Mouse (Mus musculus): ENCODE measurements at regions not wholly inside any gene's neighbourhood (a gene's known extent, or its start where the extent isn't known, plus 50 kb on each side); places are given as distances from the start of the nearest gene placed in this dataset.
A peak's percentile ranks its signal among the peaks of the same experiment; 100 is the strongest.

DNA sequence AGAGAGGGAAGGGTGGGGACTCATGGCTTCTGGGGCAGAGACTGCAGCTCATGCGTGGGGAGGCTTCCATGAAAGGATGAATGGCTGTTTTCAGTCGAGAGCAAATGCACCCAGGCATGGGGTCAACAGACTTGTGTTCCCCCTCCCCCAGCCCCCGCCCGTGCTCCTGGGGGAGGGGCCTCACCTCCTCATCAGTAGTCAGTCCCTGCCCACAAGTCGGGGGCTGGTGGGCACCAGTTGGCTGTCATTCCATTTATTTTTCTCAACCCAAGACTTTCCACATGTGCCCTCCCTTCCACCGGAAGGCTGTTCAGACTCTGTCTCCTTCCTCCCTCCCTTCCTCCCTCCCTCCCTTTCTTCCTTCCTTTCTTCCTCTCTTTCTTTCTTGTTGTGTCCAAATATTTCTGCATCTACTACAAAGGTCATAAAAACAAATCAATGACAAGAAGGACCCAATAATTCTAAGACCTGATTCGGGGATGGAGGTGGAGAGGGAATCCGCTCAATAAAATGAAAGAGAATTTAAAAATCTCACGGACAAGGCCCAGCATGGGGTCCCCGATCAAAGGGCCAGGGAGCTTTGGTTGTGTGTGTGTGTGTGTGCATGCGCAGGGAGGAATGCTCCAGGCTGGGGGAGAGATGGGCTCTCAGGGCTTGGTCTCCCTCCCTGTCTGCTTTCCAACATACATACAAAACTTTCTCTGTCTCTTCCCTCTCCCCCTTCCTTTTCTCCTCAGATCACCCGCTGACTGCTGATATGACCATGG lies 57.7 kb downstream of the Rpl14 start:
- DNase-seq: no peak

DNA sequence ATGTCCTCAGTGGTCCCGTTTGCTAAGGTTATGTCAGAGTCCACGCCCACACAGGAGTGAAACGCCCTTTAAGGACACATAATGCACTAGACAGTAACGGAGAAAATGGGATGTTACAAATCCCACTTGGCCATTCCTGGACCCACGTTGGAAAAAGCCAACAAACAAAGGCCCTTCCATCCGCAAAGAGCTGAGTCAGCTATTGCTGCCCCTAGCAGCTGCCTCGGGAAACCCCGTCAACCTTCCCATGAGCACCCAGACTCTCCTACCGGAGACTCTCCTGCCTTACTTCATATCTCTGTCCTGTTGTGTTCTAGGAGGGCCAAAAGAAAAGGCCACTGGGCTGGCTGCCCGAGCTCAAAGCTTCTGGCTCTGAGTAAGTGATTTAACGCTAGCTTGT lies 58.4 kb downstream of the Rpl14 start:
- DNase-seq: no peak

DNA sequence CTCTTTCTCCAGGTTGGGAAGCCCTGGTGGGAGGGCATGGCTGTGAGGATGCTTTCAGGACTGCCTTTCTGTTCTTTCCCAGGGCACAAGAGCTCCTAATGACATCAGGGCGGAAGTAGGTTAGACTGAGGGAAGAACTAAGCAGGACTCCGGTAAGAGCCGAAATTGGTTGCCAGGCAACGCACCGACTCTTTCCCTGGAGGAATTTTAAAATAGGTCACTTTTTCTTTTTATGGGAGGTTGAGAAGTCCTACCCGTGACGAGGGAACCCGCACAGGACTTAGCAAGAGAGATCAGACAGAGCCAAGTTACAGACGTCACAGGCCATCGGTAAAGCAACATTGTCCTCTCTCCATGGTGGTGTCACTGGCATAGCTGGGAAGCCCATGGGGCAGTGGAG lies 61.6 kb downstream of the Rpl14 start:
- DNase-seq: no peak

DNA sequence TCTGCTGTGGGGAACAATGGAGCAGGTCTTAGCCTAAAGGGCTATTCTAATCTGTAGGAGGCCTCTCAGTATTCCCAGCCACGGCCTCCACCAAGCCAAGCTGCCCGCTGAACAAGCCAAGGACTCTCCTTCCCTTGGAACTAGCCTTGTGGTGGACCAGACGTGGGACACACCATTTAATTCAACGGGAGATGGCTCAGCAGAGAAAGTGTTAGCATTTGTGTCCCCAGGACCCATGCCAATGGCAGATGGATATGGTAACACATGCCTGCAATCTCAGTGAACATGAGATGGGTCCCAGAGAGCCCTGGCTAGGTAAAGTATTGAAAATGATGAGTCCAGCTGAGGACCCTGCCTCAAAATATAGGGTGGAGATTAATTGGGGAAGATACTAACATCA lies 71.4 kb downstream of the Rpl14 start:
- DNase-seq: peak in 1 of 2 experiments; percentile 12

DNA sequence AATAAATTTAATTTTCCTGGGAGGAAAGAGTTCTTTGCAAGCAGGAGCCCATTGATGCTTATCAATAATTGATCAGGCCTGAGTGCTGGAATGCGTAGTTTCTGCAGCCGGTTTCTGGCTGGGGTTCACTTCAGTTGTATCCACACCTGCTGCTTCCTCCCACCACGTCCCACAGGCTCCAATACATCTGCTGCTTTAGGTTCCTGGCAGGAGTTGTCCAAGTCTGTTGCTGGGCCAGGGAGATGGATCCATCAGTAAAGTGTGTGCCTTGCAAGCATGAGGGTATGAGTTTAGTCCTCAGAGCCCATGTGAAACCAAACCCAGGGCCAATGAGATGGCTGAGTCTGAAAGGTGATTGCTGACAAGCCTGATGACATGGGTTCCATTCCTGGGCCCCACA lies 72.1 kb downstream of the Rpl14 start:
- DNase-seq: no peak

DNA sequence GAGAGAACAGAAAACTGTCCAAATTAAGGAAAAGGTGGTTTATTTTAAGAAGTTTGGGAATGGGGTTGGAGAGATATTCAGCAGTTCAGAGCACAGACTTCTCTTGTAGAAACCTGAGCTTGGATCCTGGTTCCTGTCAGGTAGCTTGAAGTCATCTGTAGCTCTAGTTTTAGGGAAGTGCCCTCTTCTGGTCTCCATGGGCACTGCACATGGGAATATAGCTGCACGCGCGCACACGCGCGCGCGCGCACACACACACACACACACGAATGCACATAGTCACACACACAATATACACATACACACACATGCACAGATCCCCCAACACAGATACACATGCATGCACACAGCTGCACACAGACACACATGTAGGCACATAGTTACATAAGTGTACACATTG lies 74.5 kb downstream of the Rpl14 start:
- no peak for DNase-seq

DNA sequence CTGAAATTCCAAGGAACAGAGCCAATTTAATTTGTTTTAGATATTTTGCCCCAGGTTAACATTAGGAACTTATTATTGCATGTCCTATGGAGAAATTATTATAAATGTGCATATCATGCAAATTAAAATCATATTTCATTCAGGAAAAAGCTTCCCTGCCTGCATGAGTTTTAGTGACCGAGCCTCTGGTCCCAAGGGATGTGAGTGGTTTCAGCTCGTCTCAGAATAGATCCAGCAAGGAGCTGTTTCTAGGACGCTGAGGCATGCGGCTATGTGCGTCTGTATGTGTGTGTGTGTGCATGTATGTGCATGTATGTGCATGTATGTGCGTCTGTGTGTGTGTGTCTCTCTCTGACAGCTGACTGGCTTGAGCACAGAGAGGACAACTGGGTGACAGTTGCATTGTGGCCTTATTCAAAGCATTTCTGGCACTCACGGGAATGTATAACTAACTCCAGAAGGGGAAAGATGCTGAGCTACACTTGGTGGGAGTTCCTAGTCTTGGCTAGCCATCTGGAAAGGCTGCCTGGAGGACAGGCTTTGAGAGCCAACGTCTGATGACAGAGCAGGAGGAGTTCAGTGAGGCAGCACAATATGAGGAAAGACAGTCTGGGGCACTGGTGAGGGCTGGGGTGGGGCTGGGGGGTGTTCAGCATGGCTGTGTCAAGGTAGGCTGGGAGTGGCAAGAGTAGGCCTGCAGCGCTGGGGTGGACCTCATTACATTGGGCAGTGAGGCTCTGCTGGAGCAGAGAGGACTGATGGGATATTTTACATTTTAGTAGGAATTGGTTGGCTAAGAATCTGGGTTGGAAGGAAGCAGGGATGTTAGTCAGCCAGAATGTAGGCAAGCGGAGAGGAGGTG lies 75.8 kb downstream of the Rpl14 start:
- DNase-seq: no peak

DNA sequence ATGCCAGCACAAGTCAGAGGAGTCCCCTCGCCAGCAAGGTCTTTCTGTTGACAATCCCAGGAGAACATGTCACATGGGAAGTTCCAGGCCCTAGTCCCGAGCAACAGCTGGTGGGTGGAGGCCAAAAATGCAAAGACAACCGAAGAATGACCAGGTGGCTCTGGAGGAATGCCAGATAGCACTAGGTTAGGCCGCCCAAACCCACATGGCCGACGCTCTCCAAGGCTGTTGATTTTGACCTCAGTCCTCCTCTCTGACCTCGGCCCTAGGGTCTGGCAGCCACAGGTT lies 76.4 kb downstream of the Rpl14 start:
- DNase-seq: no peak

DNA sequence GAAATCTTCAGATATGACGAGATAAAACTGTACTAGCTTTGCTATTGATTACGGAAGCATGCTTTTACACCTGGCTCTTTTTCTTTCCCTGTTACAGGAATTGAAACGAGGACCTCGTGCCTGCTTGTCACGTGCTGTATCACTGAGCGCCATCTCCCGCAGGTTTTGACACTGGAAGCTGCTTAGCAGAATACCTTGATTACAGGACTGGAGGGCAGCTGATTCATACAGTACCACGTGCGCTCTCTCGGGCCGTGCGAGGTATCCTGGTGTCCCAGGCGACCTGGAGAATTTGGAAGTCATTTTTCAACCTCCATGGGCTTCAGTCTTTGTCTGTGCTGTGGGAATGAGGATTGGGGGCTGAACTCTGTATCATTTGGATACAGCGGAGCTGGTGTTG lies 81.5 kb downstream of the Rpl14 start:
- no peak for DNase-seq

DNA sequence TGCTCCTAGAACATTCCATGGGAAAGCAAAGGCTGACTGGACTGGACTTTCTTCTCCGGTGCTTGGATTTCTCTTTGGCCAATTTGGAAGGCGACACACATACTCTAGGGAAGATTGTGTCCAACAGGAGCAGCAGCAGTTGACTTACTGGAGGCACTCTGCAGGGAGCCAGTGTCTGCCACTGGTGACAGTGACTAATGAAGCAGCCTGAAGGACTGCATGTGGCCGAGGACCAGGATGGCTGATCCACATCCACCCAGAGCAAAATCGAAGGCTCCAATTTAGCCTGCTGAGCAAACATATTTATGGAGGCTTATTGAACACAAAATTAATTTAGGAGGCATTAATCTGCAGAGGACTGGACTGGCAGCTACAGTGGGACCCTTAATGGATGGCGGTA lies 81.9 kb downstream of the Rpl14 start:
- DNase-seq: no peak

DNA sequence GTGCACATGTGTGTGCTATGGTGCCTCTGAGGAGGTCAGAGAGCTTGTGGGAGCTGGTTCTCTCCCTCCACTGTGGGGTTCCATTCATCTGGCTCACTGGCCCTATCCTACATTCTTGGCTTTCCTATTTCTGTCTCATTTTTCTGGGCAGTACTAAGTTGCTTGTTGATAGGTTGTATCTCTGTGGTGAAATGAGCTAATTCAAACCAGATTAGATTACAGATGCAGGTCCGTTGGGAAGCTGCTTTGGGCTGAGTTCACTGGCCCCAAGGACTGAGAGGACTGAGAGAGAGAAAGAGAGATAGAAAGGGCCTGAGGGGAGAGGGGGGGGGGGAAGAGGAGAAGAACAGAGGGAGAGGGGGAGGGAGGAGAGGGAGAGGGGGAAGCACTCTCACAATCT lies 83.5 kb downstream of the Rpl14 start:
- no peak for DNase-seq

DNA sequence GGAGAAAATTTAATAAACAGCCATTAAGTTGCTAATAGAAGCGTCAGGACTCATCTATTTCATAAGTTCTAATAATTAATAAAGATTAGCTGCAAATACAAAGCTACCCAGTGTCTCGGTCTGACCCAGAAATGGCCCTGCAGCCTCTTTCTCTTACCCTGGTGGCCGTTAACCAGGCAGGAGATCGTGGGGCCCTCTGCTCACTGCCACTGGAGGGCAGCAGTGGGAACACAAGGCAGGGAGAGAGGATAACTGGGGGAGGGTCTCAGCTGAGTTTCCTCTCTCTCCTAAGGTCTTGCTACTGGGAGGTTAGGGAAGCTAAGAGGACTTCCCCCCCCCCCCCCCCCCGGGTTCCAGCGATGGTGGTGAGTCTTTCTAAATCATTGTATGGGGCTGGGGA lies 85.7 kb downstream of the Rpl14 start:
- DNase-seq: peak in 1 of 2 experiments; percentile 28

DNA sequence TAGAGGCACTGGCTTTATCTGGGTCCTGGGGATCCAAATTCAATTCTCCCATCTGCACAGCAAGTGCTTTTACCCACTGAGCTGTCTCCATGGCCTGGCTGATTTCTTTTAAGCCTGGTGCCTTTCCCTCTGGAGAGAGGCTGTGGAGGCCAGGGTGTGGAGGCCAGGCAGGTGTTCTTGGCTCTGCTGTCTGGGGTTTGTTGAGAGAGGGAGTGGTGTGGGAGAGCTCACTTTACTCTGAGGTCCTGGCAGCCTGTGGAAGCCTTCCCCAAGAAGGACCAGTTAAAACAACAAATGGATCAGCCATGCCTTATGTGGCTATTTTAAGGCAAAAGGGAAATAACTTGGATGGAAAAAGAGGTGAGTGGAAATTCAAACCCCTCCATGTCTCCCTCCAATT lies 86.5 kb downstream of the Rpl14 start:
- no peak for DNase-seq

DNA sequence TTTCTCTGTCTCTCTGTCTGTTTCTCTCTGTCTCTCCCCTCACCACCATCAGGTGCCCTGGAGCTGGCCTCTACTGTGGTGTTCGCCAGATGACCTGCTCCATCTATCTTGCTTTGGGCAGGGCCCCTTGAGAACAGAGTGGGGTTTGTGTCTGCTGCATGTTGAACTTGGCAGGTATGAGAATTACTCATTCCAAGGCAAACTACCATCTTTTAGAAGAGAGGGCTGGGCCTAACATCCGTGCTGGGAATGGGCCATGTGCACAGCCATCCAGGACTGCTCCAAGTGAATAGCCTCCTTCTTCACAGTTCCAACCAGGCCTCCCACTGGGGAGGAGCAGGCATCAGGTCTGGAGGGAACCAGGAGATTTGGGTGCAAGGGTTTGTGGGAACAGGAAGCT lies 87.3 kb downstream of the Rpl14 start:
- no peak for DNase-seq

DNA sequence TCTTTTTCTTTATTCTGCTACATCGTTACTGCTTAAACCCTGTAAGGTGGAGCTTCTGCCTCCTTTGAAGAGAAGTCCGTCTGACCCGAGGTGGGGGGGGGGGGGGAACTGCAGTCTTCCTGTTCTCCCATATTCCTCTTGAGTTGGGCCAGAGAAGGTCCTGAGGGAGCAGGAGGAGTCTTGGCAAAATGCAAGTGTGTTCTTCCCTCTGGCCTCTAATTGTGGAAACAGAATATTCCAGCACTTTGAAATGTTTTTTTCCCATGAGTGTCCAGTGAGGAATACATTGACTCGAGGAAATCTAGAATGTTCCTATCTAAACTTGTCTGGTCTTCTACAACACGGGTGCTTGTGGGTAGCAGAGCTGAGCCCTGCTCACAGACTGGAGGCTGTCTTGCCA lies 90.0 kb downstream of the Rpl14 start:
- no peak for DNase-seq

DNA sequence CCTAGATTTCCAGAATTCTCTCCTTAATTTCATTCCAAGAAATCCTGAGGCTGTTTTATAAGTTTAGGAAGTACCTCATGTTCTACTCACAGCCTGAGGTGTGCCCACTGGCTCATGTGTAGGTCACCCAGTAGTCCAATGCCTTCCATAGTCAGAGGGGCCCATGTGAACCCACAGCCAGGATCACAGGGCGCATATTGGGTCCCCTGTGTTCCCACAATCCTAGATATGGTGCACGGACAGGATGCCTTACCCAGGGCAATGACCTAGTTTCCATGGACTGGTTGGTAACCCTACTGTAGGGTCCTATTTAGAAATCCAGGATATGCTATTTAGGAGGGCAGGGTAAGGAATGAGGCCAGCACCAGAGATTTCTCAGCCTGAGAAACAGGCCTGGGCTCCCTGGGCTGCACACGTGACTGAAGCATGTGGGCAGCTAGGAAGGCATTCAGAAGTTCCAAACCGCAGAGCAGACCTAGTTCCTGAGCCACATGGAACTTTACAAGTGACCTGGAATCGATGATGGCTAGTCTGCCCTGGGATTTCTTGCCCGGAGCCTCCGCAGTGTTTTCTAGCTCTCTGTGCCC lies 90.5 kb downstream of the Rpl14 start:
- no peak for DNase-seq

DNA sequence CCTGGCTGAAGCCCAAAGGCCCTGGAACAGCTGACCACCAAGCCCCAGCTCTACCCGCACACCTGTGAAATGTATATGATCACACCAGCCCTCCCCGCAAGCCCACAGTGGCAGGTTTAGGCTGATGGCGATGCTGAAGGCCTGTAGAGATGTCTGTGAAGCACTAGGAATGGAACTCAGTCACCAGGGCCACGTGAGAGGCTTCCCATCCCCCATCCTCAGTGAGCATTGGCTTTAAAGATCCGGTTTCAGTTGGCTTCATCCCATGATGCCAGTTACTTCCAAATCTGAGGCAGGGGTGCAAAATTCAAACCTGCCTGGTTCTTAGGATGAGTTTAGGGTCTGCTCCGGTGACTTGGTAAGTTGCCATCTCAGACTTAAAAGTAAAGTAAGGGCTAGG lies 91.9 kb downstream of the Rpl14 start:
- no peak for DNase-seq

DNA sequence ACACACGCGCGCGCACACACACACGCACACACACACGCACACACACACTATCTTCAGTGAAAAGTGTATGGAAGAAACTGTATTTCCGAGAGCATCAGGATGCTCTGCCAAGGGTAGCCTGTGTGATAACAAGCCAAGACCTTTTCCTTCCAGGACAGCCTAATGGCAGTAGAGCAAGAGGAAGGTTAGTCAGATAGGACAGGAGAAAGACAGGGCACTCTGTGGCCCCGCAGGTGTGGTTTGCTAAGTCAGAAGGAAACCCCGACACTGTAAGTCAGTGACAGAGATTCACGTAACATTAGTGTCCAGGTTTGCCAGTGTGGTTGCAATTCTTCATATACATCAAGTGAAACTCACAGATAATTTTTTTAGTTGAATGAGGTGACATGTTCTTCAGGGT lies 92.8 kb downstream of the Rpl14 start:
- no peak for DNase-seq

DNA sequence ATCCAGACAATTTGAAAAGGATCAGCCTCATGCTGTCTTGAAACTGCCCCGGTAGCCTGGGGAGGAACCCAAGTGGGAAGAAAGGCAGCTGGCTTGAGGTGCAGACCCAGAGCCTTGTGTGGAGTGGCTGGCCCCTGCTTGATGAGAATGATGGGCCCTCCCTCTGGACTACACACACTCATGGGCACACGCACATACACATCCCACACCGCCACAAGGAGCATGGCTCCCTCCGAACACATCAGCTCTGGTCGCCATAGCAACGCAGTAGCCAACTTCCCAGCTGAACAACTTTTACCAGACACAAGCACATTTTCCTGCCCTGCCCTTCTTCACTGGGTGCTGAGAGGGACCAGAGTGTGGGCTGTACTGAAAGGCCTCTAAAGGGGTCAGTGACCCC lies 101.2 kb downstream of the Rpl14 start:
- DNase-seq: no peak

DNA sequence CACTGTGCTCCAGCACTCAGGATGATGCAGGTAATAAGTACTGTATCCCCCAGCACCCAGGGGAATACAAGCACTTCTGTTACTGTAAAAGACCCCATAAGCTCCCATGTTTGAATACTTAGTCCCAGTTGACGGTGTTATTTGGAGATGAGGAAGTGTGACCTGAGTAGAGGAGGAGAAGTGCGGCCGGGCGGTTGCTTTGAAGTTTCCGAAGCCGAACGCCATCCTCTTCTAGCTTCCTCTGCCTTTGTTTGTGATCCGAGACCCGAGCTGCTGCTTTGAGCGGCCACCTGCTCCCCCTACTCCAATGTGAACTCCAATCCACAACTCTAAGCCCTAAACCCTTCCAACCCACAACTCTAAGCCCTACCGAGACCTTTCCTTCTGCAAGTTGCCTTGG lies 103.6 kb downstream of the Rpl14 start:
- no peak for DNase-seq

DNA sequence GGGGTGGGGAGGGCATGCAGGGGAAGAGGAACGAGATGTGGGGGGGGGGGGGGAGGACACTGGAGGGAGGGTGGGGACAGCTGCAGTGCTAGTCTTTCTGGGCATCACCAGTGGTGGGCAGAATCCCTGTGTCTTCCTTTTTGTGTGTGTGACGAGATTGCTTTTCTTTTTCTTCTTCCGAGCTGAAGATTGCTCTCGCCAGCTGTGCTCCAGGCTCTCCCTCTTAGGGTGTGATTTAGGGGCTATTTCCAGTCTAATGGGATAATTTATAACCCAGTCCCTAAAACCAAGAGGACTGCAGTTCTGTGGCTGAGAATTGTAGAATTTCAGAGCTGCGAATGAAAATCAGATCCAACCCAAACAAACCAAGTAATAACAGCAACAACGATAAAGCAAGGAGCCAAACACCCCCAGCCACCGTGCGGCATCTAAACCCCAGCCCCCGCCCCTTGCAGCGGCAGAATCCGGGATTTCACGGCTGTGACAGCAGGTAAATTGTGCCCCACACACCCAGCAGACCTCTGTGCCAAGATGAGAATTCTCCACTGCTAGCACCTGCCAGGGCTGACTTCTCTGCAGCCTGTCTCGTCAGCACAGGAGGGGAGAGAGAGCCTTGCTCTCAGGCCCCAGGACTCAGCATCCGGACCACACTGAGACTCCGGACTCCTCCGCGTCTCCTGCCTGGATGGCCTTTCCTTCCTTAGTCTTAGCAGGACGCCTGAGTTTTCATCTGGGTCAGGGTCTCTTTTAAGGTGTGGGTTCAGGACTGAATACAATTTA lies 104.3 kb downstream of the Rpl14 start:
- DNase-seq: peak; percentile 33 to 36

DNA sequence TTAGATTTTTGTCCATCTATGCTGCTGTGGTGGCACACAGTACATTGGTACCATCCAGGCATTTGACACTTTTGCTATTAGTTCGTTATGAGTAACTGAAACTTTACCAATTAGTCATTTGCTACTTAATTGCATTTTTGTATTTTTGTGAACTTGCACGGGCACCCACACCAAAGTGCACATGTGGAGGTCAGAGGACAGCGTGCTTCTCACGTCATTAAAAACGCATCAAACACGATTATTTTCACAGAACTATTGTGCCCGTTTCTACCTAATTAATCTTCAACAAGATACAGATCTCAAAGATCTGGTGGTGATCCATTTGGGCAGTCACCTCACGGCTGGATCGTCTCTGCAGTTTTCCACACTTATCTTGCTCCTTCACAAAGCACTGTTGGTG lies 105.1 kb downstream of the Rpl14 start:
- no peak for DNase-seq

DNA sequence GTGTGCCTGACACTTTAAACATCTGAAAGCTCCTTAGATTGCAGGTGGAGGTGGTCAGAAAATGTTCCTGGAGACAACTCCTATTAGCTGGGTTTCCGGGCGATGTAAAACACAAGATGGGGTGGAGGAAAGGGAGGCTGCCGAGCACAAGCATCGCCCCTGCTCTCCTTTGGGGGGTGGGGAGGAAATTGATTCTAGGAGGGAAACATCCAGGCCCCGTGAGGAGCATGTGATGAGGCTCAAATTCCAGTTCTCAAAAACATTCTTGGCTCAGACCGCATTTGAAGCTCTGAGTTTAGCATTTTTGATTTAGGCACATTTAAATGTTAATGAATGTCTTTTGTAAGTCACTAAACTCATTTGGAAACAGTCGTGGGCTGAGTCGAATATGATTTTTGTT lies 105.5 kb downstream of the Rpl14 start:
- DNase-seq: no peak

DNA sequence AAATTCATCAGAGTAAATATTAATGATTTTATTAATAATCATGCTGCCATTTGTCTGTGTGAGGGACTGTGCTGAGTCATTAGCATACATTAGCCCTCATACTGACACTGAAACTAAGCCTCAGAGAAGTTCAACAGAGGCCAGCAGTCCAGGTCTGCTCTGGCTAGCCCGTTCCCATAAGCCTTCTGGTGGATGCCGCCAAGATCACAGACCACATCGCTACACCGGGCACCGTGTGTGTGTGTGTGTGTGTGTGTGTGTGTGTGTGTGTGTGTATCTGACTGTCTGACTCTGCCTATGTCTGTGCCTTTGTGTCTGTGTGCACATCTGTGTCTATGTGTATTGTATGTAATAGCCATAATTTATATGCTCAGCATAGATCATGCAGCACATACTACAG lies 106.0 kb downstream of the Rpl14 start:
- DNase-seq: no peak
